Mouse (Mus musculus) CH12.LX (cell line): ENCODE measurements around the gene Fgfr1op. TPM values are rescaled to one million over a fixed set of nuclear protein-coding genes. Genes with fewer than 3 reads are reported as not detected.
A peak's percentile ranks its signal among the peaks of the same experiment; 100 is the strongest.

Experiments used
- DNase-seq: peaks from one replicate; pipeline ENCODE4 v3.0.0-alpha.2; 2013; ENCODE audit errors: extremely low read depth
- H3K27ac ChIP-seq: 2 replicates; pipeline ENCODE4 v1.5.1; 2012; ENCODE audit warnings: low read depth, mild to moderate bottlenecking, control low read depth, moderate library complexity; ENCODE audit not compliant: insufficient read depth
- H3K27me3 ChIP-seq: replicated peaks from 2 replicates; pipeline ENCODE3; 2012; ENCODE audit warnings: inconsistent platforms
- H3K36me3 ChIP-seq, 2 experiments: replicated peaks in 1 of 2; 2 replicates each; pipeline versions ENCODE3 to v1.6.1; 2012; ENCODE audit warnings: inconsistent platforms in 1 of 2, low read length in 1 of 2, mild to moderate bottlenecking in 1 of 2, mixed read lengths in 1 of 2, moderate library complexity in 1 of 2; ENCODE audit not compliant: control insufficient read depth in 1 of 2, insufficient read depth in 1 of 2
- H3K4me1 ChIP-seq, 2 experiments: 2 replicates each; pipeline ENCODE4 v1.6.1; 2012; ENCODE audit warnings: inconsistent platforms in 1 of 2, moderate library complexity in 1 of 2; ENCODE audit not compliant: insufficient read depth in 2 of 2, control insufficient read depth in 1 of 2
- H3K4me2 ChIP-seq: 2 replicates; pipeline ENCODE4 v1.6.1; 2012; ENCODE audit warnings: low read depth, mild to moderate bottlenecking, control low read depth; ENCODE audit not compliant: poor library complexity, insufficient read depth, severe bottlenecking
- H3K4me3 ChIP-seq, 3 experiments: fragments of 150-350 bp in 1 of 3; sonication (generic) in 1 of 3; replicated peaks in 1 of 3; 2 replicates each; pipeline versions ENCODE3 to v1.5.1; 2011 to 2012; ENCODE audit warnings: low read depth in 2 of 3, low read length in 2 of 3, mild to moderate bottlenecking in 2 of 3, moderate library complexity in 2 of 3, control low read depth in 1 of 3, improper control_type of control experiment in 1 of 3, inconsistent platforms in 1 of 3, mixed read lengths in 1 of 3; ENCODE audit not compliant: poor library complexity in 1 of 3
- H3K79me2 ChIP-seq: replicated peaks from 2 replicates; pipeline ENCODE4 v1.6.1; 2012; ENCODE audit warnings: mild to moderate bottlenecking, moderate library complexity; ENCODE audit not compliant: control insufficient read depth, poor library complexity, insufficient read depth, severe bottlenecking; ENCODE audit errors: extremely low read depth
- H3K9ac ChIP-seq: 2 replicates; pipeline ENCODE4 v1.6.1; 2012; ENCODE audit warnings: low read depth, mild to moderate bottlenecking, control low read depth, moderate library complexity; ENCODE audit not compliant: insufficient read depth
- H3K9me3 ChIP-seq: replicated peaks from 2 replicates; pipeline ENCODE3; 2012; ENCODE audit warnings: low read length, inconsistent platforms, mixed read lengths
- BHLHE40 ChIP-seq: IDR thresholded peaks from 2 replicates; pipeline ENCODE4 v1.6.1; 2011; ENCODE audit warnings: mild to moderate bottlenecking, low read depth, low read length, improper control_type of control experiment
- CHD1 ChIP-seq: IDR thresholded peaks from 2 replicates; pipeline ENCODE4 v1.6.1; 2012; ENCODE audit warnings: low read depth, low read length, improper control_type of control experiment, inconsistent platforms
- CHD2 ChIP-seq: IDR thresholded peaks from 2 replicates; pipeline ENCODE4 v1.6.1; 2011; ENCODE audit warnings: low read length, improper control_type of control experiment
- CTCF ChIP-seq, 2 experiments: IDR thresholded peaks in 1 of 2; conservative IDR thresholded peaks in 1 of 2; 2 replicates each; pipeline ENCODE4 v1.5.1; 2011 to 2012; ENCODE audit warnings: low read depth in 2 of 2, low read length in 2 of 2, improper control_type of control experiment in 1 of 2, inconsistent platforms in 1 of 2, mild to moderate bottlenecking in 1 of 2, moderate library complexity in 1 of 2
- E2F4 ChIP-seq: IDR thresholded peaks from 2 replicates; pipeline ENCODE4 v1.6.1; 2011; ENCODE audit warnings: low read depth, low read length, improper control_type of control experiment; ENCODE audit not compliant: insufficient replicate concordance
- EP300 ChIP-seq: IDR thresholded peaks from 2 replicates; pipeline ENCODE4 v1.6.1; 2011; ENCODE audit warnings: low read length, improper control_type of control experiment
- ETS1 ChIP-seq: conservative IDR thresholded peaks from 2 replicates; pipeline ENCODE4 v1.6.1; 2012; ENCODE audit warnings: low read depth, mild to moderate bottlenecking, inconsistent platforms, low read length, improper control_type of control experiment, moderate library complexity
- GABPA ChIP-seq: IDR thresholded peaks from 2 replicates; pipeline ENCODE4 v1.6.1; 2012; ENCODE audit warnings: low read depth, low read length, improper control_type of control experiment, inconsistent platforms; ENCODE audit not compliant: insufficient replicate concordance
- HCFC1 ChIP-seq: IDR thresholded peaks from 2 replicates; pipeline ENCODE4 v1.6.1; 2012; ENCODE audit warnings: low read depth, mild to moderate bottlenecking, inconsistent platforms, low read length, improper control_type of control experiment
- IRF4 ChIP-seq: IDR thresholded peaks from 2 replicates; pipeline ENCODE4 v1.6.1; 2014; ENCODE audit warnings: low read depth, mild to moderate bottlenecking, inconsistent platforms, low read length, improper control_type of control experiment
- KAT2A ChIP-seq: IDR thresholded peaks from 2 replicates; pipeline ENCODE4 v1.6.1; 2012; ENCODE audit warnings: low read length, improper control_type of control experiment, inconsistent platforms; ENCODE audit not compliant: insufficient replicate concordance
- MAFK ChIP-seq: IDR thresholded peaks from 2 replicates; pipeline ENCODE4 v1.6.1; 2011; ENCODE audit warnings: low read length, improper control_type of control experiment; ENCODE audit not compliant: insufficient replicate concordance
- MAX ChIP-seq: IDR thresholded peaks from 2 replicates; pipeline ENCODE4 v1.6.1; 2011; ENCODE audit warnings: low read length, improper control_type of control experiment
- MAZ ChIP-seq: IDR thresholded peaks from 2 replicates; pipeline ENCODE4 v1.6.1; 2012; ENCODE audit warnings: low read depth, mild to moderate bottlenecking, inconsistent platforms, low read length, improper control_type of control experiment, moderate library complexity
- MEF2A ChIP-seq: IDR thresholded peaks from 2 replicates; pipeline ENCODE4 v1.6.1; 2014; ENCODE audit warnings: low read depth, mild to moderate bottlenecking, inconsistent platforms, low read length, improper control_type of control experiment, borderline replicate concordance
- MXI1 ChIP-seq: IDR thresholded peaks from 2 replicates; pipeline ENCODE4 v1.6.1; 2011; ENCODE audit warnings: mild to moderate bottlenecking, low read depth, low read length, improper control_type of control experiment
- MYC ChIP-seq: IDR thresholded peaks from 2 replicates; pipeline ENCODE4 v1.6.1; 2011; ENCODE audit warnings: low read depth, mild to moderate bottlenecking, improper control_type of control experiment, low read length
- NELFE ChIP-seq: IDR thresholded peaks from 2 replicates; pipeline ENCODE4 v1.6.1; 2011; ENCODE audit warnings: low read depth, low read length, improper control_type of control experiment
- PAX5 ChIP-seq: IDR thresholded peaks from 2 replicates; pipeline ENCODE4 v1.6.1; 2012; ENCODE audit warnings: low read length, inconsistent platforms, mixed read lengths
- POLR2A ChIP-seq: IDR thresholded peaks from 2 replicates; pipeline ENCODE4 v1.6.1; 2011; ENCODE audit warnings: low read depth, mild to moderate bottlenecking, improper control_type of control experiment, low read length
- POLR2AphosphoS2 ChIP-seq: IDR thresholded peaks from 2 replicates; pipeline ENCODE4 v1.6.1; 2011; ENCODE audit warnings: low read depth, low read length, improper control_type of control experiment
- RAD21 ChIP-seq: IDR thresholded peaks from 2 replicates; pipeline ENCODE4 v1.6.1; 2011; ENCODE audit warnings: low read depth, mild to moderate bottlenecking, low read length, improper control_type of control experiment, moderate library complexity
- SIN3A ChIP-seq: IDR thresholded peaks from 2 replicates; pipeline ENCODE4 v1.6.1; 2012; ENCODE audit warnings: low read length, improper control_type of control experiment, inconsistent platforms
- SMC3 ChIP-seq: IDR thresholded peaks from 2 replicates; pipeline ENCODE4 v1.6.1; 2011; ENCODE audit warnings: low read depth, low read length, improper control_type of control experiment
- TBP ChIP-seq: conservative IDR thresholded peaks from 2 replicates; pipeline ENCODE4 v1.6.1; 2011; ENCODE audit warnings: low read depth, low read length, improper control_type of control experiment
- TCF12 ChIP-seq: IDR thresholded peaks from 2 replicates; pipeline ENCODE4 v1.6.1; 2014; ENCODE audit warnings: low read depth, mild to moderate bottlenecking, inconsistent platforms, low read length, improper control_type of control experiment
- UBTF ChIP-seq: IDR thresholded peaks from 2 replicates; pipeline ENCODE4 v1.6.1; 2012; ENCODE audit warnings: low read depth, mild to moderate bottlenecking, inconsistent platforms, low read length, improper control_type of control experiment, moderate library complexity
- ZC3H11A ChIP-seq: IDR thresholded peaks from 2 replicates; pipeline ENCODE4 v1.6.1; 2012; ENCODE audit warnings: low read depth, mild to moderate bottlenecking, inconsistent platforms, low read length, improper control_type of control experiment
- ZKSCAN1 ChIP-seq: IDR thresholded peaks from 2 replicates; pipeline ENCODE4 v1.6.1; 2012; ENCODE audit warnings: low read depth, inconsistent platforms, low read length, improper control_type of control experiment, borderline replicate concordance
- ZMIZ1 ChIP-seq: IDR thresholded peaks from 2 replicates; pipeline ENCODE4 v1.6.1; 2012; ENCODE audit warnings: low read depth, mild to moderate bottlenecking, inconsistent platforms, low read length, improper control_type of control experiment
- ZNF384 ChIP-seq: IDR thresholded peaks from 2 replicates; pipeline ENCODE4 v1.6.1; 2012; ENCODE audit warnings: low read depth, low read length, improper control_type of control experiment, inconsistent platforms
- dilution Hi-C: fragments of 300-500 bp; cut with MboI; formaldehyde crosslinking; loops from 2 replicates; pipeline ENCODE4 v1.14.3; 2020; ENCODE audit warnings: low sequenced_read_pairs; ENCODE audit not compliant: extremely low pct_unique_long_range_greater_than_20kb, extremely low pct_ligation_motif_present
- in situ Hi-C: fragments of 300-500 bp; cut with MboI; formaldehyde crosslinking; loops from 3 replicates; pipeline ENCODE4 v1.14.3; 2019; ENCODE audit warnings: low sequenced_read_pairs, low pct_ligation_motif_present, low pct_unique_long_range_greater_than_20kb, mixed read lengths
- polyA plus RNA-seq: library from polyadenylated mRNA; unstranded; fragments of >175 nt; gene quantifications from 2 replicates; pipeline ENCODE4 v1.2.1, GENCODE M21; 2012; ENCODE audit warnings: low read depth; ENCODE audit not compliant: insufficient read length
- total RNA-seq, 2 experiments: library from RNA; depleted of rRNA; stranded (reverse); fragments of 300-350 nt in 1 of 2; fragments of >200 nt in 1 of 2; gene quantifications; 2 replicates each; pipeline ENCODE4 v1.2.3; 2012 to 2014

The Fgfr1op gene
- total and polyA plus RNA-seq, 3 experiments: 29.8 to 56.3 (median 46.9) TPM

GRCm38 (mm10) chr17:8193678-8194077, 28.4 kb downstream of the Fgfr1op start:
- DNase-seq: no peak
- dilution Hi-C loops: no loop called here

GRCm38 (mm10) chr17:8195685-8196376, 30.5 kb downstream of the Fgfr1op start:
- Histone ChIP-seq H3K27ac (peak overlapping the region; percentile 67), H3K79me2 (no peaks in the 10 kb centered on the region), H3K9me3 (no peaks in the 10 kb centered on the region), H3K4me2 (peak overlapping the region; percentile 65), H3K9ac (no peak overlapping the region), H3K4me3 (no peak overlapping the region), H3K4me1 (peaks cover 15 to 50% of the 10 kb centered on the region in 2 experiments; a peak in 3 of 4 replicates), H3K36me3 (peaks cover 21 to 55% of the 10 kb centered on the region in 2 experiments), H3K27me3 (no peaks in the 10 kb centered on the region)
- in situ Hi-C loops: loop anchor here (5.0 to 10.0 kb wide), 2 partner anchors 109 to 176 kb away; no protein-coding TSS in a partner anchor
- peak; percentile 87 for DNase-seq
- dilution Hi-C loops: no loop called here
- peak; percentile 68 for TF ChIP-seq CHD2
- no peak for TF ChIP-seq HCFC1
- no peak for TF ChIP-seq CHD1
- TF ChIP-seq KAT2A: no peak
- TF ChIP-seq TCF12: peak; percentile 74; the same call in 1 of the 2 replicates
- peak; percentile 58 for TF ChIP-seq MYC
- TF ChIP-seq TBP: no peak
- peak; percentile 72 for TF ChIP-seq MAX
- TF ChIP-seq EP300: peak; percentile 87
- no peak for TF ChIP-seq PAX5
- TF ChIP-seq ZMIZ1: 0 out of 2 replicates have a peak, but pooled peaks have one; percentile 61
- TF ChIP-seq ZKSCAN1: no peak
- peak; percentile 86 for TF ChIP-seq BHLHE40
- peak; percentile 81 for TF ChIP-seq MEF2A
- peak; percentile 87 for TF ChIP-seq IRF4
- TF ChIP-seq MXI1: peak; percentile 69; the same call in 1 of the 2 replicates
- no peak for TF ChIP-seq ZC3H11A
- peak; percentile 90 for TF ChIP-seq MAFK
- TF ChIP-seq RAD21: no peak
- TF ChIP-seq POLR2AphosphoS2: no peak
- no peak for TF ChIP-seq NELFE
- no peak for TF ChIP-seq CTCF (conservative IDR thresholded peaks at IDR 0.05 in 1 of 2, IDR thresholded peaks at IDR 0.05 in 1 of 2; ENCODE audit: low read depth in 2 of 2, low read length in 2 of 2)
- no peak for TF ChIP-seq UBTF
- TF ChIP-seq ZNF384: no peak
- 0 out of 2 replicates have a peak, but pooled peaks have one; percentile 47 for TF ChIP-seq MAZ
- no peak for TF ChIP-seq GABPA
- peak; percentile 80 for TF ChIP-seq ETS1
- TF ChIP-seq SIN3A: peak; percentile 79; the same call in 1 of the 2 replicates
- TF ChIP-seq POLR2A: no peak

More at GRCm38 (mm10) chr17:8193678-8194077, 28.4 kb downstream of the Fgfr1op start:
- Histone ChIP-seq H3K4me2 (no peak overlapping the region), H3K9me3 (no peaks in the 10 kb centered on the region), H3K4me1 (peaks cover 15 to 56% of the 10 kb centered on the region in 2 experiments; a peak in 3 of 4 replicates), H3K27ac (no peak overlapping the region), H3K9ac (no peak overlapping the region), H3K79me2 (no peaks in the 10 kb centered on the region), H3K4me3 (no peak overlapping the region), H3K36me3 (peaks cover 37 to 69% of the 10 kb centered on the region in 2 experiments), H3K27me3 (no peaks in the 10 kb centered on the region)
- in situ Hi-C loops: loop anchor here (10.0 kb wide), 1 partner anchor 111 kb away; no protein-coding TSS in a partner anchor
- no peak for TF ChIP-seq ZKSCAN1
- TF ChIP-seq HCFC1: no peak
- no peak for TF ChIP-seq POLR2A
- no peak for TF ChIP-seq EP300
- TF ChIP-seq KAT2A: no peak
- no peak for TF ChIP-seq E2F4
- TF ChIP-seq SMC3: no peak
- no peak for TF ChIP-seq CHD2
